Mouse (Mus musculus): ENCODE data around the gene Atp2b2. TPM values are rescaled to one million over a fixed set of nuclear protein-coding genes. Genes with fewer than 3 reads are reported as not detected.

Gene Atp2b2
- total and polyA plus RNA-seq, 2 experiments from 2014 or later = 0.03 TPM; not detected in 1

- TF ChIP-seq CTCF (IDR thresholded peaks at IDR 0.05; ENCODE audit: low read depth) (no peak), EP300 (IDR thresholded peaks at IDR 0.05; ENCODE audit: low read depth) (no peak)
- H3K4me3 ChIP-seq (ENCODE audit: low read depth, low read length) = no peak overlapping the region
- no peaks in the 10 kb centered on the region for H3K27me3 ChIP-seq (ENCODE audit: control insufficient read depth, insufficient read depth, low read length)
- no peak overlapping the region for H3K9ac ChIP-seq (replicated peaks; ENCODE audit: low read depth, low read length)
- H3K4me1 ChIP-seq (ENCODE audit: control insufficient read depth, insufficient read depth) = peaks cover 17% of the 10 kb centered on the region
- ATAC-seq (ENCODE audit: insufficient read depth, low read depth) (no peak), DNase-seq (ENCODE audit: low spot score) (no peak)
- H3K9me3 ChIP-seq (replicated peaks; ENCODE audit: control insufficient read depth, low read length) = no peaks in the 10 kb centered on the region
- WGBS = 76% methylated on average over 5 of the region's 5 CpGs
- no peaks in the 10 kb centered on the region for H3K36me3 ChIP-seq (replicated peaks; ENCODE audit: control insufficient read depth, insufficient read depth, low read length)
- H3K4me2 ChIP-seq (ENCODE audit: low read depth, low read length) = no peak overlapping the region
- H3K27ac ChIP-seq (ENCODE audit: low read depth) = no peak overlapping the region
Measured at GRCm38 (mm10) chr6:113792368-113792767, 250.0 kb downstream of the Atp2b2 start.

GRCm38 (mm10) chr6:113791012-113791411, 251.4 kb downstream of the Atp2b2 start:
- Histone ChIP-seq H3K4me3 (ENCODE audit: low read depth, low read length) (no peak overlapping the region), H3K4me1 (ENCODE audit: control insufficient read depth, insufficient read depth) (peaks cover 22% of the 10 kb centered on the region), H3K9ac (replicated peaks; ENCODE audit: low read depth, low read length) (no peak overlapping the region), H3K36me3 (replicated peaks; ENCODE audit: control insufficient read depth, insufficient read depth, low read length) (no peaks in the 10 kb centered on the region), H3K9me3 (replicated peaks; ENCODE audit: control insufficient read depth, low read length) (no peaks in the 10 kb centered on the region), H3K27ac (ENCODE audit: low read depth) (no peak overlapping the region), H3K27me3 (ENCODE audit: control insufficient read depth, insufficient read depth, low read length) (no peaks in the 10 kb centered on the region), H3K4me2 (ENCODE audit: low read depth, low read length) (no peak overlapping the region)
- TF ChIP-seq EP300 (IDR thresholded peaks at IDR 0.05; ENCODE audit: low read depth) = no peak
- no peak for TF ChIP-seq CTCF (IDR thresholded peaks at IDR 0.05; ENCODE audit: low read depth)
- 75% methylated on average over 8 of the region's 8 CpGs for WGBS
- ATAC-seq (ENCODE audit: insufficient read depth, low read depth) (no peak), DNase-seq (ENCODE audit: low spot score) (no peak)

- H3K9me3 ChIP-seq (replicated peaks; ENCODE audit: control insufficient read depth, low read length) = no peaks in the 10 kb centered on the region
- 44% methylated on average over 6 of the region's 6 CpGs for WGBS
- ATAC-seq (ENCODE audit: insufficient read depth, low read depth) = no peak
Measured at GRCm38 (mm10) chr6:113787459-113787968, 254.9 kb downstream of the Atp2b2 start.

GRCm38 (mm10) chr6:113785658-113786057, 256.8 kb downstream of the Atp2b2 start:
- no peaks in the 10 kb centered on the region for H3K9me3 ChIP-seq (replicated peaks; ENCODE audit: control insufficient read depth, low read length)
- WGBS = 81% methylated on average over 7 of the region's 7 CpGs
- TF ChIP-seq CTCF (IDR thresholded peaks at IDR 0.05; ENCODE audit: low read depth) = no peak
- TF ChIP-seq EP300 (IDR thresholded peaks at IDR 0.05; ENCODE audit: low read depth) = no peak
- no peak for DNase-seq (ENCODE audit: low spot score)
- no peaks in the 10 kb centered on the region for H3K27me3 ChIP-seq (ENCODE audit: control insufficient read depth, insufficient read depth, low read length)
- no peak for ATAC-seq (ENCODE audit: insufficient read depth, low read depth)
- no peak overlapping the region for H3K9ac ChIP-seq (replicated peaks; ENCODE audit: low read depth, low read length)
- no peak overlapping the region for H3K4me3 ChIP-seq (ENCODE audit: low read depth, low read length)
- no peak overlapping the region for H3K4me2 ChIP-seq (ENCODE audit: low read depth, low read length)
- H3K4me1 ChIP-seq (ENCODE audit: control insufficient read depth, insufficient read depth) = 0 out of 2 replicates have a peak, but pooled peaks cover 5% of the 10 kb centered on the region
- no peak overlapping the region for H3K27ac ChIP-seq (ENCODE audit: low read depth)
- no peaks in the 10 kb centered on the region for H3K36me3 ChIP-seq (replicated peaks; ENCODE audit: control insufficient read depth, insufficient read depth, low read length)

More at GRCm38 (mm10) chr6:113787459-113787968, 254.9 kb downstream of the Atp2b2 start:
- H3K27me3 ChIP-seq (ENCODE audit: control insufficient read depth, insufficient read depth, low read length) = no peaks in the 10 kb centered on the region
- no peak for DNase-seq (ENCODE audit: low spot score)
- H3K4me3 ChIP-seq (ENCODE audit: low read depth, low read length) = no peak overlapping the region
- no peak overlapping the region for H3K27ac ChIP-seq (ENCODE audit: low read depth)
- H3K4me2 ChIP-seq (ENCODE audit: low read depth, low read length) = no peak overlapping the region
- no peaks in the 10 kb centered on the region for H3K36me3 ChIP-seq (replicated peaks; ENCODE audit: control insufficient read depth, insufficient read depth, low read length)
- TF ChIP-seq CTCF (IDR thresholded peaks at IDR 0.05; ENCODE audit: low read depth) (no peak), EP300 (IDR thresholded peaks at IDR 0.05; ENCODE audit: low read depth) (no peak)
- H3K9ac ChIP-seq (replicated peaks; ENCODE audit: low read depth, low read length) = no peak overlapping the region
- H3K4me1 ChIP-seq (ENCODE audit: control insufficient read depth, insufficient read depth) = 0 out of 2 replicates have a peak, but pooled peaks cover 5% of the 10 kb centered on the region

GRCm38 (mm10) chr6:113778229-113778753, 264.1 kb downstream of the Atp2b2 start:
- no peaks in the 10 kb centered on the region for H3K4me1 ChIP-seq (ENCODE audit: control insufficient read depth, insufficient read depth)
- no peaks in the 10 kb centered on the region for H3K36me3 ChIP-seq (replicated peaks; ENCODE audit: control insufficient read depth, insufficient read depth, low read length)
- no peak overlapping the region for H3K9ac ChIP-seq (replicated peaks; ENCODE audit: low read depth, low read length)
- DNase-seq (ENCODE audit: low spot score) = no peak
- 64% methylated on average over 7 of the region's 7 CpGs for WGBS
- H3K4me2 ChIP-seq (ENCODE audit: low read depth, low read length) = no peak overlapping the region
- H3K9me3 ChIP-seq (replicated peaks; ENCODE audit: control insufficient read depth, low read length) = no peaks in the 10 kb centered on the region
- no peak overlapping the region for H3K4me3 ChIP-seq (ENCODE audit: low read depth, low read length)
- no peak overlapping the region for H3K27ac ChIP-seq (ENCODE audit: low read depth)
- no peaks in the 10 kb centered on the region for H3K27me3 ChIP-seq (ENCODE audit: control insufficient read depth, insufficient read depth, low read length)
- TF ChIP-seq EP300 (IDR thresholded peaks at IDR 0.05; ENCODE audit: low read depth) (no peak), CTCF (IDR thresholded peaks at IDR 0.05; ENCODE audit: low read depth) (no peak)
- ATAC-seq (ENCODE audit: insufficient read depth, low read depth) = no peak

- no peak for ATAC-seq (ENCODE audit: insufficient read depth, low read depth)
- H3K4me3 ChIP-seq (ENCODE audit: low read depth, low read length) = no peak overlapping the region
- TF ChIP-seq EP300 (IDR thresholded peaks at IDR 0.05; ENCODE audit: low read depth) = no peak
- TF ChIP-seq CTCF (IDR thresholded peaks at IDR 0.05; ENCODE audit: low read depth) = no peak
Measured at GRCm38 (mm10) chr6:113768804-113769203, 273.6 kb downstream of the Atp2b2 start.

More at GRCm38 (mm10) chr6:113768804-113769203, 273.6 kb downstream of the Atp2b2 start:
- DNase-seq (ENCODE audit: low spot score) = no peak
- 50% methylated on average over 11 of the region's 11 CpGs for WGBS
- no peaks in the 10 kb centered on the region for H3K36me3 ChIP-seq (replicated peaks; ENCODE audit: control insufficient read depth, insufficient read depth, low read length)
- H3K9me3 ChIP-seq (replicated peaks; ENCODE audit: control insufficient read depth, low read length) = no peaks in the 10 kb centered on the region
- H3K27me3 ChIP-seq (ENCODE audit: control insufficient read depth, insufficient read depth, low read length) = 0 out of 2 replicates have a peak, but pooled peaks cover 3% of the 10 kb centered on the region
- no peak overlapping the region for H3K4me2 ChIP-seq (ENCODE audit: low read depth, low read length)
- H3K4me1 ChIP-seq (ENCODE audit: control insufficient read depth, insufficient read depth) = no peaks in the 10 kb centered on the region
- no peak overlapping the region for H3K9ac ChIP-seq (replicated peaks; ENCODE audit: low read depth, low read length)
- no peak overlapping the region for H3K27ac ChIP-seq (ENCODE audit: low read depth)

All from heart, postnatal 0 days (tissue).